Mouse (Mus musculus): ENCODE data around the gene Dab1. TPM values are rescaled to one million over a fixed set of nuclear protein-coding genes. Genes with fewer than 3 reads are reported as not detected.

The Dab1 gene
- total and polyA plus RNA-seq, 3 experiments = not detected

DNA sequence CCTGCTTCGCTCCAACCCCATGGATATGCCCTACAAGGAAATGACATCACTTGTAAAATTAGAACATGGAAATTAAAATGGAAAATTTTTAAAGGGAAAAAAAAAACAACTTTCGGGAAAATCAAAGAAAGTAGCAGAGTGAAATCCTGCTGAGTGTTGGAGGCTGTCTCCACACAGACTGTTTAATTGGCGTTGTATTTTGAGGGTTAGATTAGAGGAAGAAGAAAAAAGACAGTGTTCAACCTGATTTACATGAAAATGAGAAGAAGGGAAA lies 1025.1 kb downstream of the Dab1 start:
- Histone ChIP-seq H3K9ac (ENCODE audit: control insufficient read depth, low read depth, low read length, poor library complexity, severe bottlenecking) (no peak overlapping the region), H3K36me3 (ENCODE audit: control insufficient read depth in 1 of 2, insufficient read depth in 2 of 2, low read length in 2 of 2) (no peaks in the 10 kb centered on the region), H3K27ac (ENCODE audit: control insufficient read depth, low read depth, low read length) (no peak overlapping the region), H3K79me2 (ENCODE audit: control insufficient read depth, insufficient read depth, low read length, poor library complexity) (no peaks in the 10 kb centered on the region), H3K4me1 (ENCODE audit: control insufficient read depth in 1 of 2, insufficient read depth in 2 of 2, low read length in 2 of 2) (no peaks in the 10 kb centered on the region), H3K27me3 (ENCODE audit: control insufficient read depth in 1 of 2, insufficient read depth in 2 of 2, low read length in 2 of 2) (no peaks in the 10 kb centered on the region), H3K9me3 (replicated peaks; ENCODE audit: insufficient read depth, low read length) (no peaks in the 10 kb centered on the region), H3K4me3 (ENCODE audit: control insufficient read depth in 1 of 2, insufficient read depth in 1 of 2, low read depth in 2 of 2, low read length in 2 of 2) (no peak overlapping the region)
- no peak for DNase-seq (ENCODE audit: low read depth, low spot score)
- TF ChIP-seq GATA1 (IDR thresholded peaks at IDR 0.05; ENCODE audit: low read depth, low read length) (no peak), MAZ (IDR thresholded peaks at IDR 0.05; ENCODE audit: low read depth, low read length) (no peak), ETS1 (IDR thresholded peaks at IDR 0.05; ENCODE audit: low read depth, low read length) (no peak), TAL1 (IDR thresholded peaks at IDR 0.05; ENCODE audit: low read length) (no peak), CHD2 (IDR thresholded peaks at IDR 0.05; ENCODE audit: low read length) (no peak), SMC3 (IDR thresholded peaks at IDR 0.05; ENCODE audit: low read depth, low read length) (no peak), TBP (IDR thresholded peaks at IDR 0.05; ENCODE audit: low read depth, low read length) (no peak), POLR2AphosphoS5 (IDR thresholded peaks at IDR 0.05; ENCODE audit: borderline replicate concordance, low read depth, low read length) (no peak), RCOR1 (IDR thresholded peaks at IDR 0.05; ENCODE audit: low read depth, low read length) (no peak), ZMIZ1 (IDR thresholded peaks at IDR 0.05; ENCODE audit: low read depth, low read length) (no peak)

DNA sequence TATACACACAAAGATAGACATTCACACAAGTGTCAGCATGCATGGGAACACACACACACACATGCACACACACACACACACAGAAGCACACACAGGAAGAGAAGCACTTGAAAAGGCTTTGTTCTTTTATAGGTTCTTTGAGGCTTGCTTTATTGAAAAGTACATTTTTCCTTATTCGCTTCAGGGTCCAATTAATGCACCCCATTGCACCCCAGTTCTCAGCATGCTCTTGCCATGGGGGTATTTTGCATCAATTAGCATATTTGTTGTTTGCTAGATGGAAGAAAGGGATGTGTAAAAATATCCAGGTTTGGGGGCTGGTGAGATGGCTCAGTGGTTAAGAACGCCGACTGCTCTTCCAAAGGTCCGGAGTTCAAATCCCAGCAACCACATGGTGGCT lies 1025.7 kb downstream of the Dab1 start:
- Histone ChIP-seq H3K9ac (ENCODE audit: control insufficient read depth, low read depth, low read length, poor library complexity, severe bottlenecking) (no peak overlapping the region), H3K27ac (ENCODE audit: control insufficient read depth, low read depth, low read length) (no peak overlapping the region), H3K36me3 (ENCODE audit: control insufficient read depth in 1 of 2, insufficient read depth in 2 of 2, low read length in 2 of 2) (no peaks in the 10 kb centered on the region), H3K79me2 (ENCODE audit: control insufficient read depth, insufficient read depth, low read length, poor library complexity) (no peaks in the 10 kb centered on the region), H3K4me3 (ENCODE audit: control insufficient read depth in 1 of 2, insufficient read depth in 1 of 2, low read depth in 2 of 2, low read length in 2 of 2) (no peak overlapping the region), H3K4me1 (ENCODE audit: control insufficient read depth in 1 of 2, insufficient read depth in 2 of 2, low read length in 2 of 2) (no peaks in the 10 kb centered on the region), H3K9me3 (replicated peaks; ENCODE audit: insufficient read depth, low read length) (no peaks in the 10 kb centered on the region), H3K27me3 (ENCODE audit: control insufficient read depth in 1 of 2, insufficient read depth in 2 of 2, low read length in 2 of 2) (no peaks in the 10 kb centered on the region)
- TF ChIP-seq POLR2AphosphoS2 (IDR thresholded peaks at IDR 0.05; ENCODE audit: low read length) (no peak), KAT2A (conservative IDR thresholded peaks at IDR 0.05; ENCODE audit: low read depth, low read length) (no peak), ZNF384 (IDR thresholded peaks at IDR 0.05; ENCODE audit: low read depth, low read length) (no peak), MYC (IDR thresholded peaks at IDR 0.05; ENCODE audit: low read depth, low read length) (no peak), TBP (IDR thresholded peaks at IDR 0.05; ENCODE audit: low read depth, low read length) (no peak), USF2 (IDR thresholded peaks at IDR 0.05; ENCODE audit: borderline replicate concordance in 1 of 2, insufficient read depth in 1 of 2, low read depth in 1 of 2, low read length in 2 of 2) (no peak), E2F4 (IDR thresholded peaks at IDR 0.05; ENCODE audit: borderline replicate concordance, low read depth, low read length) (no peak), HCFC1 (IDR thresholded peaks at IDR 0.05; ENCODE audit: low read depth, low read length) (no peak), NRF1 (IDR thresholded peaks at IDR 0.05; ENCODE audit: insufficient read depth, low read depth, low read length, poor library complexity, severe bottlenecking) (no peak), ZKSCAN1 (IDR thresholded peaks at IDR 0.05; ENCODE audit: low read depth, low read length) (no peak), POLR2A (IDR thresholded peaks at IDR 0.05; ENCODE audit: control insufficient read depth in 1 of 2, insufficient read depth in 1 of 2, low read depth in 1 of 2, low read length in 2 of 2, poor library complexity in 1 of 2) (no peak)
- no peak for DNase-seq (ENCODE audit: low read depth, low spot score)

Data from MEL (cell line).